Mouse (Mus musculus) spleen, postnatal 14 days (tissue): ENCODE data around the gene Asxl2.
A peak's percentile ranks its signal among the peaks of the same experiment; 100 is the strongest.
"Not testable (repeated sequence)": the region's sequence is repeated elsewhere in the genome, so short reads cannot be mapped to it uniquely, and the experiment has no call there.

Experiments used
- DNase-seq, 2 experiments: peaks; one replicate each; pipeline ENCODE4 v3.0.0; 2021 to 2022; ENCODE audit warnings: low spot score in 2 of 2

Asxl2 gene

DNA sequence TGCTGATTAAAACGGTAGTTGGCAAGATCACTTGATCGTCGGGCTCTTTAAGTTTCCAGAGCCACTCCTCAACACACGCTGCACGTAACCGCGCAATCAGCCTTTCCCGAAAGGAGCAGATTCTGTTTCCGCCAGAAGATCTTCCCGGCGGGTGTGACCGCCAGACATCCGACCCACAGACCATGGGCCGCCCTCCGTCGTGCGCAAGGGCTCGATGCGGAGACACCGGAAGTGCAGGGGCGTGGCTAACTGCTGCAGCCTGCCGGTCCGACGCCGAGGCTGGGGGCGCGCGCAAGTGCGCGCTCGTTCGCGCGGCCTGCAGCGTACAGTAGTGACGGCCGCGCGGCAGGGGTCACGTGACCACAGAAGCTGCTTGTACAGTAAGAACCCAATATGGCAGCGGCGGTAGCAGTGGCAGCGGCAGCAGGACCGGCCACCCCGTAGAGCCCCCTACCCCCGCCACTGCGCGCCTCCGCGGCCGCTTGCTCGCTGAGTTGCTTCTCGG lies at the start of gene Asxl2:
Gene Asxl2 (plus strand): TSS at position 328 of the 505 bp plus-strand sequence.
- DNase-seq, result peak; percentile 95 to 99

DNA sequence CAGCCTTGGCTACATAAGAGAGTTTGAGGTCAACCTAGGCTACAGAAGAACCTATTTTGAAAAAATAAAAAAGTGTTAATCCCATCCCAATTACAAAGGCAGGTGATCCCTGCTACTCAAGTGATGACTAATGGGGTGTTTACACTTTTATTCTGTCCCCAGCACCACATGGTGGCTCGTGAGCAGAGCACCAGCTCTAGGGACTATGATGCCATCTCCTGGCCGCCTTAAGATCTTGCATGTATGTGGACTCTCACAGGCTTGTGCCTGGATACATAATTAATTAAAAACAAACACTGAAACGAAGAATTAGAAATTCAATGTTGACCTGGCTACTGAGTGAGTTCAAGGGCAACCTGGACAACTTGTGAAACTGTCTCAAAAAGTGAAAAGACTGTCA lies 49.5 kb upstream of the Asxl2 start:
- DNase-seq, result no peak

DNA sequence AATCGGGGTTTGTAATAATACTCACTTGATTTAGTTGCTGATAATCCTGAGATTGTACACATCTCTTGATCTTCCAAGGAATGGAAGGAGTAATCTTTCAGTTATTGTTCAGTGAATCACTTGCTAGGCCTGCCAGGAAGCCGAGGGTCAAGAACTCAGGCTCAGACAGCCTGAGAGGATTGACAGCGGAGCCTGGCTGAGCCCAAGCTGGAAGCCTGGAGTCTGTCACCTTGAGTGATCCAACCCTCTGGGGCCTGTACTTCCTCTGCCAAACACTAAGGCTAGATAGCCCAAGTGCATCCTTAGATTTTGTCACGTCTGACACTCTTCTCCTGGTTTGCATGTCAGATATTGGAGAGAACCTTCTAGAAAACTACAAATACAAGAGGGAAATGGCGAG lies 48.9 kb upstream of the Asxl2 start:
- DNase-seq, result no peak

DNA sequence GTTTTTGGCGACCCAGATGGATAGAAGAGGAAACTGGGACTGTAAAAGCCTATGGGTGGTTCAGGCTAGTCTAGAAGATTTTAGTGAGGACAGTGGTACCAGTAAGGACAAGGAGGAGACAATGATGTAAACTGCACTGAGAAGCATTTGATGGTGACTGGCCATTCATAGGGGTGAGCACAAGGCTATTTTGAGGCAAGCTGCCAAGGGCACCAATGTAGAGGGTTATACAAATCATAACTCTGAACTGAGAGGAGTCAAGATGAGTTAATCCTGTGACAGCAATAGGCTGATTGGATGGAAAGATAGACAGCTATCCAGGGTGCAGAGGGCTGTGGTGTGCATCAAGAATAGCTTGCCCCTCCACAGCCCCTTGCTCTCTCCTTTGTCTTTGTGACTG lies 41.8 kb upstream of the Asxl2 start:
- no peak for DNase-seq

DNA sequence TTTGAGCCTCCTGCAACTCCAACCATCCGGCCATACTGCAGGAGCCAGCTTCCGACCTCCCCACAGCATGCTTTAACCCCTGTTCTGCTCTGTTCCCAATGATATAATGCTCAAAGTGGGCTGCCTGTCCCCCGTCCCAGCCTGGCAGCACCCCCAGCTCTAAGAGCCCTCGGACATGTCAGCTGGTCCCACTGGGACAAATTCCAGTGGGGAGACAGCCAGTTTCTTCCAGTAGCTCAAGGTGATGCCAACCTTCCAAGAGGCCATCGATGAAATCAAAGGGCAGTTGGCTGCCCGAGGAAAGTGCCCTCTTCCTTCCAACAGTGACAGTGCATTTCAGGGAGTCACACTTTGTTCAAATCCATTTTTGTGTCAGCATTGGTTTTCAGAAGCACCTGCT lies 41.4 kb upstream of the Asxl2 start:
- no peak for DNase-seq

DNA sequence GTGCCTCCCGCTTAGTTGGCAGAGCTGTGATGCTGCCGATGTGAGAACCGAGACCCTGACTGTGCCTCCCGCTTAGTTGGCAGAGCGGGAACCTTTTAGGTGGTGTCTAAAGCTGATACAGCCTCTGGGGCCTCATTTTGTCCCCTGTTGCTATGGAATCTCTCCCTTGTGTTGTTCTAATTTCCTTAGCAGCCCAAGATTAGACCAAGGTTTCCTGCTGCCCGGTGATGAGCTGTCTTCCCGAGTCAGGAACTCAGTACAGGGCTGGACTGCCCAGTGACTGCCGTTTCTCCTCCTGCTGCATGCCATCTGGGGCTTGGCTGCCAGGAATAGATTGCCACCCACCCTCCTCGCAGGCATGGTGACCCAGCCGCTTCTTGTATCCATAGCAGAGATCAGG lies 40.7 kb upstream of the Asxl2 start:
- DNase-seq, result no peak

DNA sequence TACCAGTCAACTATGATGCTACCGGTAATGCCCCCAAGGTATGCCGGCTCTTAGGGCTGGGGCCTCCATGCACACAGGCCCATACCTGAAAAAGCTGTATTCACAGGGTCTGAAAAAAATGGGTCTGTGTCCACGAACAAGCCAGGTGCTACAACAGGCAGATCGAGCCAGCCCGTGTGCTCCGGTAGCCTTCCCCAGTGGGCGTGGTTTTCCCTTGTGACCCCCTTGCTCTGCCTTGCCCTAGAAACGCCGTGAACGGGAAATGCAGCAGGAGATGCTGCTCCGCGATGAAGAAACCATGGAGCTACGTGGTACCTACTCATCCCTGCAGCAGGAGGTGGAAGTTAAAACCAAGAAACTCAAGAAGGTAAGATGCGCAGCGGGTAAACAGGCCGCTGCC lies 38.8 kb upstream of the Asxl2 start:
- DNase-seq, result no peak

DNA sequence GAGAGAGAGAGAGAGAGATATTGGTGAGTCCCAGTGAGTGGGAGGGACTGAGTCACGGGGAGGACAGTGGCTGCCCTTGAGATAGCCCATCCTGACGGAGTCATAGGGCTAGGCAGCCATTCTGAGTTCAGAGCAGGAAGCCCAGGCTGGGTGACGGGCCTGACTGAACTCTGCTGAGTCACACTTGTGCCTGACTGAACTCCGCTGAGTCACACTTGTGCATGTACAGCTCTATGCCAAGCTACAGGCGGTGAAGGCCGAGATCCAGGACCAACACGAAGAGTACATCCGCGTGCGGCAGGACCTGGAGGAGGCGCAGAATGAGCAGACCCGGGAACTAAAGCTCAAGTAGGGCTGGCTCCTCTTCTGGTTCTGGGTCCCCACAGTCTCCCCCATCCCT lies 37.3 kb upstream of the Asxl2 start:
- DNase-seq, result no peak

DNA sequence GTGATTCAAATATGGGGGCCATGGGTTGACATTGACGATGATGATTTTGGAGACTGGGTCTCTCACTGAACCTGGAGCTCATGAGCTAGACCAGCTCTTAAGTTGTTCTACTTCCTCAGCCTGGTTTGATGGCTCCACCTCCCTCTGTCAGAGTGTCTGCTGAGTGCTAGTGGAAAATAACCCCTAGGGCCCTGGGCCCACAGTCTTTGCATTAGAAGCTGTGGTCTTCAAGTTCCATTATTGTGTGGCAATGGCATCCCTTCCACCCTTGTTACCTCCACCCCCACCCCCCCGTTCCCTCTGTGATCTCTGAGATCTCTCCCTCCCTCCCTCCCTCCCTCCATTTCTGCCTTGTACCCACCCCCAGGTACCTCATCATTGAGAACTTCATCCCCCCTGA lies 36.6 kb upstream of the Asxl2 start:
- no peak for DNase-seq

DNA sequence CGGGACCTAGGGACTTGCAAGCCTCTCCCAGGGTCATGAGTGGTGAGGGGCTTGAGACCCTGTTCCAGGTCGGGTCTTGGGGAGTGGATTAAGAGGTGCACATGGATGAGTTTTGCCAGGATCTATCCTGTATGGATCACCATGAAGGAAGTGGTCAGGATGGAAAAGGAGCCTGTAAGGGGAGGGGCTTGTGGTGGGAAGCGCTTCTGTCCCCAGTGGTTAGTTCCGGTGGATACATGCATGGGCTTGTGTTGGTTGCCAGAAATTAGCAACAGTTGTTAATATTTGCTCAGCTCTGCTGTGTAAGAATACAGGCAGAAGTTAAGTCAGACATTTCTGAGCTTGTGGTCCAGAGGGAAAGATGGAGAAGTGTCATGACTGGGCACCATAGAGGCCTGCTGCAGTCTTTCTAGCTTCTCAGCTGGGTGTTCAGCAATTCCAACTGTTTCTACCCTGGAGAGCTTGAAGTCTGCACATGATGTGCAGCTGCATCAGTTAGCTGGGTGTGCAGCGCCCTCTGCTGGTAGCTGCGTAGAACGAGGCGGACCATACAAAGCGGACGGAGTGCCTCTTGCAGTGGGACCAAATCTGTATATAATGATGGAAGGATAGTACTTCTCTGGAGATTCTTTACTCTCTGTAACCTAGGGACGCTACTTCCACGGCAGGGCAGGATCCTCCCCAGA lies 35.9 kb upstream of the Asxl2 start:
- peak; percentile 51 to 75 for DNase-seq

DNA sequence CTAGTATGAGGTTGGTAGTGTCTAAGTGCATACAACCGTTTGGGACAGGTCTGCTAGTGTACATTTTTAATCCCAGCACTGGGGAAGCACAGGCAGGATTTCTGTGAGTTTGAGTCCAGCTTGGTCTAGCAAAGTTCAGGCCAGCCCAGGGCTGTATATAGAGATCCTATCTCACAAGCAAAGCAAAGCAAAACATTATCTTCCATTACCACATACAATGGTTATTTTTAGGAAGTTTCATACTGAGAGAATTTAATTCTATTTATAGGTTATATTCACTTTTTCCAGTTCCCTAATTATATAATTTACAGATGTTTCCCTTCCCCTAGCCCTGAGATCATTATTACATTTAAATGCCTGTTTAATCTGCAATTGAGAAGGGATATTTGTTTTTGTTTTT lies 35.4 kb upstream of the Asxl2 start:
- no peak for DNase-seq

DNA sequence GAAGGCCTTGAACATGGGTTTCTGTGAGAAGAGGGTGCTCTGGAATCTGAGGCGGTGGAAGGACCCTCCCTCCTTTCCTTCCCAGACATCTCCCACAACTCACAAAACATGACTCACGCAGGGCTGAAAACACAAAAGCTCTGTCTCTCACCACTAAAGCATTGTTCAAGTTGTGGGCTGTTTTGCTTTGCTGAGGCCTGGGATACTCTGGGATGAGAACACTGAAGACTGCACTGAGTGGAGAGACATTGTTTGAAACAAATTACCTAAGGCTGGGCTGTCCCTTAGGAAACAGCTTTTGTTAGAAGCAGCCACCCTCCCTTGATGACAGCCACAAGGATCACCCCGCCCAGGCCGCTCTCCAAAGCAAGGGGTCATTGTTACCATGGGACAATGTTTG lies 33.5 kb upstream of the Asxl2 start:
- DNase-seq, result no peak

DNA sequence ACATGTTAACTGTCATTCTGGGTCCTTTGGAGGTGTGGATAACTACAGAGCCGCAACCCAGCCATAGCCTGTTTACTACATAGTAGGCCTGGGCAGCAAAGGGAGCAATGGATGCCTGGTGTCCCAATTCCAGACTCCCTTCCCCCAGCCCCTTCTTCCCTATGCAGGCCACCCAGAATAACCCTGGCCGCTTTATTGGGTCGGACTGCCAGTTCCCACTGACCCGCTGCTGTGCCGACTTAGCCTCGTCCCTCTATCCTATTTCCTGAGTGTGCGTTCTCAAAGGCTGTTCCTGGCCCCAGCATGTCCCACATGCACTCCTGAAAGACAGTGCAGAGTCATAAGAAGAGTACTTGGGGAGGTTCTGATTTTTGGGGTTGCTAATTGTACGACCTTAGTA lies 29.7 kb upstream of the Asxl2 start:
- DNase-seq, result no peak

DNA sequence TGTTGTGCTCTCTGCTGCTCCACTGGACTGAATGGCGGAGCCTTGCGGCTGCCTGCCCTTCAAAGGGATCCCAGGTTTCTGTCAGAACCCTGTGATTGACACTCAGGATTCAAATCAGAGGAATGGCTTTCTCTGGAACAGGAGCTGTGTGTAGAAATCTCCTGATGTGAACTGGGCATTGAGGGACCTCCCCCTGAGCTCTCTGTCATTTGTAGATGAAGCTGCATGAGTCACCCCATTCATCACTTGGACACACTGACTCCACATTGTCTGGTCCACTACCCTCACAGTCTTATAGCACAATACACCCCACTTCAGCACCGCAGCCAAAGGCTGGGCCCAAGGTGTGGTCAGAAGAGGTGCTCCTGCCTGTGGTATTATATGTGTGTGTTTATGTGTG lies 21.0 kb upstream of the Asxl2 start:
- not testable (repeated sequence) for DNase-seq

DNA sequence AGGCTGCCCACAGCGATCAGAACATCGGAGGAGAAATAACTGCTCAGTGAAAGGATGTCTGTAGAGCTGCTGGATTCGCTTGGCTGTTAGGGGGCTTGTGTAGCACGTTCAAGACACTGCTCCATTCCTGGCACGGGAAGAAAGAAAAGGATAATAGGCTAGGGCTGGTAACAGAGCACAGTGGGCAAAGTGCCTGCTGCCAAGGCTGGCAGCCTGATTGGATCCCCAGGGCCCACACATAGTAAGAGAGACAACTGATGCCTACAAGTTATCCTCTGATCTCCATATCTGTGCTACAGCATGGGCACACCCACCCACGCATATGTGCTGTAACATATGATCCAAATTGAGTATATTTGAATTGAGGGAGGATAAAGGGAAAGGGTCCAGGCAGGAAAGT lies 20.1 kb upstream of the Asxl2 start:
- DNase-seq, result no peak

DNA sequence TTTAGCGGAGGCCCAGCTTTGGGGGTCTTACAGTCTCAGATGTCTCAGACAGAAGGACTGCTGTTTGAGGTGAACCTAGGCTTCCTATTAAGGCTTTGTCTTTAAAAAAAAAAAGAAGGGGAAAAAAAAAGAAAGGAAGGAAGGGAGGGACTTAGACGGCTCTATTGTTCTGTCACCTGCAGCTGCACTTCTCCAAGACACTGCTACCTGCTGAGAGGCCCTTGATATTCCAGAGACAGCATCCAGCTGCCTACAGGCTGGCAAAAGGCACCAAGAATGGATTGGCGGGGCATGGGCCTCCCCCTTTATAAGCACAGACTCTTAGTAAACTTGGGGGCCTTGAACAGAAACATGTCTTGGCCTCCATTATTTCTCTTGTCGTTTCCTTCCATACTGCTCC lies 11.7 kb upstream of the Asxl2 start:
- DNase-seq, result no peak

DNA sequence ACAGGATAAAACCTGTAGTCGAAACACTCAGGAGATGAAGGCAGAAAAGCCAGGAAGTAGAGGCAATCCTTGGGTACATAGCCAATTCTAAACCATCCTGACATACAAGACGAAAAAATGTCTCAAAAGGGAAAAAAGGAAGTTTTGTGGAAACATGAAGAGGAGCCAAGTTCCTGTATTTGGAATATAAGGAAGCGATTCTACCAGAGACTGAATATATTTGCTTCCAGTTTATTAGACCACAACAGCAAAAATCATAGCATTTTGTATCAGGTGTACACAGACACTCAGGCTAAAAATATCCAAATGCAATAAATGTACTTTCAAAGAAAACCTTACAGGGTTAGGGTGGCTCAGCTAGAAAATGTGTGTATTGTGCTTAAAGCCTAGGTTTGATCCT lies 7.9 kb upstream of the Asxl2 start:
- no peak for DNase-seq

DNA sequence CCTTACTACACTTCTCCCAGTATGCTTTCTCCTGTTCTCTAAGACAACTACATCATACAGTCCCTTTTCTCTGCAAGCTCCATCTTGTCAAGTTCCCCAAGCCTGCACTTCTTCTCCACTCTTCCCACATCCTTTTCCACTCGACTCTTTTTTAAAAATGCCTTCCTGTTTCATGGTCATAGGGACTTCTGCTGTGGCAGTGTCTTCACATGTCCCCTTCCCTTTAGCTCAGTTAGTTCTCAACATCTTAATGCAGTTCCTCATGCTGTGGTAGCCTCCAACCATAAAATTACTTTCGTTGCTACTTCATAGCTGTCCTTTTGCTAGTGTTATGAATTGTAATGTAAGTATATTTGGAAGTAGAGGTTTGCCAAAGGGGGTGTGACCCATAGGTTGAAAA lies 6.1 kb upstream of the Asxl2 start:
- no peak for DNase-seq

DNA sequence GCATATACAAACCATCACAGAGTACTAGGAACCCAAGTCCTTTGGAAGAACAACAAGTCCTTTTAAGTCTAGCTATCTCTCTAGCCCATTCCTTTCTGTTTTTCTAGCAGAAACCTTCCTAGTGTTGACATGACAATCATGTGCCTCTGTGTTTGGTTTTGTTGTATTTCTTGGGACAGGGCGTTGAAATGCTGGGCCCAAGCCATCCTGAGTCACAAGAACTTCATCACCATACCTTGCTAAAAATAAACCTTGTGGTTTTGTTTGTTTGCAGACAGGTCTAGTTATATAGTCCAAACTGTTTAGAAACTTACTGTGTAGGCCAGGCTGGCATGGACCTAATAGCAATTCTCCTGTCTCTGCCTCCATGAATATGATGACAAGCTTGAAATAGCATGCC lies 3.9 kb upstream of the Asxl2 start:
- no peak for DNase-seq

DNA sequence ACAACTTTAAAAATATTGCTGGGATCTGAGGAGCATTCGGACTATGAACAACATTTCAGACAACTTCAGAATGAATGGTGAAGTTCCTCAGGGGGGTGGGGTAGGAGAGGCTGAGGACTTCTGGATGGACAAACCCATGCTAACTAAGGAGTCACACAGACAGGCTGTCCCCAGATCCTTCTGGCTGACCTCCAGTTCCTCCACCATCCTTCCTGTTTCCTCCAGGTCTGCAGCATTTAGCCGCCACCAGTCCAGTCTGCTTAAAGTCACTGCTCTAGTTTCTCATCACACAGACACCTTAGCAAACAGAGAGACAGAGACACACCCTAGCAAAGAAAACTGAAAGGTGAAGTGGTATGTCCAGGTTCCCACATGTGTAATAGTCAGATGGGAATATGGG lies 2.5 kb upstream of the Asxl2 start:
- DNase-seq, result no peak

DNA sequence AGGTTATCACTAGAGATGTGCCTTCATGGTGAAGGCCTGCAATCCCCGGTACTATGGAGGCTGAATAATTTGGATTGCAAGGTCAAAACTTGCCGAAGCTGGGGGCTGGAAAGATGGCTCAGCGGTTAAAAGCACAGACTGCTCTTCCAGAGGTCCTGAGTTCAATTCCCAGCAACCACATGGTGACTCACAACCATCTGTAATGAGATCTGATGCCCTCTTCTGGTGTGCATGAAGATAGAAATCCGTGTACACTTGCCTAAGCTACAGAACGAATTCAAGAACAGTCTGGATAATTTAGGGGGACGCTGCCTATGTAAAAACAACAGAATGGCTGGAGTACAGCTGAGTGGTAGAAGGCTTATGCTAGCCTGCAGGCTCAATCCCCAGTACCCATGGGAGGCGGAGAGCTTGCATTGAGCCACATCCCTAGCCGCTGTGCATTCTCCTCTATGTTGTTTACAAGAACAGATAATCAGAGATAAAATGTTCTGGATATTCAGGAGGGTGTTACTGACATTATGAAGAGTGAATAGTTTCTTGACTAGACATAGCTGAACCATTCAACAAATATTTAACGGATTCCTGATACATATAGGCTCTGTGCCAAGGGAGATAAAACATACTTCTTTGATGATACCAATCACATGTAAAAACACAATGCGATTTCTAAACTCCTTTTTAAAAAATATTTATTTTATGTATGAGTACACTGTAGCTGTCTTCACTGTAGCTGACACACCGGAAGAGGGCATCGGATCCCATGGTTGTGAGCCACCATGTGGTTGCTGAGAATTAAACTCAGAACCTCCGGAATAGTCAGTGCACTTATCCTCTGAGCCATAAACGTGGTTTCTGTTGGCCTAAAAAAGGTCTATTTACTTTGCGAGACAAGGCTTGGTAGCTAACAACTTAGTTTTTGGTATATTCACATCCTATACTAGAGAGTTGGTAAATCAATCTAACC lies 999 bp upstream of the Asxl2 start:
- DNase-seq, result no peak

DNA sequence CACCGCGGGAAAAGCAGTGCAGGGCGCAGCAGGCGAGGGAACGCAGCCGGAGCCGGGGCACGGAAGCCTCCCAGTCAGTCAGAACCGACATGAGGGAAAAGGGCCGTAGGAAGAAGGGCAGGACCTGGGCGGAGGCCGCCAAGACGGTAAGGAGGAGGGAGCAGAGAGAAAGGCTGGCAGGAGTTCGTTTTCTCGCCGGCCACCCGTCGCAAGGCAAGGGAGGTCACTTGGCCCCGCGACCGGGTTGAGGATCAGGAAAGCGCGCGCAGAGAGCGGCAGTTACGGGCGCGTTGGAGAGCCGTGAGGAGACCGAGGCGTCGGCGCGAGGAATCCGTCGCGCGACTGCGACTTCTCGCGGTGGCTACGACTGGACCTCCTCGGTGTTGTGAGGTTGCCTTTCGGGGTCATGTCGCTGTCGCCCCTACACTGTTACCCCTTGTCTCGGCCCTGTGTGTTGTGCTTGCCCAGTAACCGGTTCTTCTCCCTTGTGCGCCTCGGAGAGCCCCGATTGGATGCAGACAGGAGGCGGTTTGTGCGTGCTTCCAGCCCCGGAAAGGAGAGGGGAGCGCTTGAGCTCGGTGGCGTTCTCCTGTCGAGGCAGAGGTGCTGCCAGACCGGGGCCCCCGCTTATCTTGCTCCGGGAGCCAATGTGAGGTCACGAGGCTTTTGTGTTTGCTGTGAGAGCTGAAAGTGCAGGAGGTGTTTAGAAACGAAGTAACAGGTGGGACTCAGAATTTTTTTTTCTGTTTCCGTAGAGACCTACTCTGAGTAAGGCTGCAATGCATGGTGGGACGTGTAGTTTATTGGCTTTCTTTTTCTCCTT lies 621 bp downstream of the Asxl2 start:
- peak; percentile 60 to 64 for DNase-seq
